Mouse (Mus musculus) midbrain, postnatal 0 days (tissue): ENCODE measurements at regions not wholly inside any gene's neighbourhood (a gene's known extent, or its start where the extent isn't known, plus 50 kb on each side); places are given as distances from the start of the nearest gene placed in this dataset.

Experiments
- ATAC-seq: fragments of 200-750 bp; cut with Nextera tagmentation; 2 replicates; pipeline ENCODE4 v1.8.0; 2017; ENCODE audit warnings: moderate number of reproducible peaks, mild to moderate bottlenecking, moderate TSS enrichment, moderate library complexity; ENCODE audit not compliant: low FRiP score
- DNase-seq: peaks from one replicate; pipeline ENCODE4 v3.0.0-alpha.2; 2015; ENCODE audit warnings: low spot score
- H3K27ac ChIP-seq: fragments of 300-500 bp; sonication (generic); 2 replicates; pipeline ENCODE4 v1.5.1; 2014; ENCODE audit warnings: low read depth, mild to moderate bottlenecking, low read length, mixed read lengths
- H3K27me3 ChIP-seq: fragments of 300-500 bp; sonication (generic); 2 replicates; pipeline ENCODE4 v1.6.1; 2014; ENCODE audit warnings: low read length, control low read depth, mixed read lengths; ENCODE audit not compliant: insufficient read depth
- H3K36me3 ChIP-seq: fragments of 300-500 bp; sonication (generic); 2 replicates; pipeline ENCODE4 v1.6.1; 2014; ENCODE audit warnings: low read length, control low read depth, mixed read lengths; ENCODE audit not compliant: insufficient read depth
- H3K4me1 ChIP-seq: fragments of 300-500 bp; sonication (generic); 2 replicates; pipeline ENCODE4 v1.6.1; 2014; ENCODE audit warnings: mild to moderate bottlenecking, control low read depth, antibody characterized with exemption, low read length, mixed read lengths; ENCODE audit not compliant: insufficient read depth
- H3K4me2 ChIP-seq: fragments of 300-500 bp; sonication (generic); 2 replicates; pipeline ENCODE4 v1.6.1; 2014; ENCODE audit warnings: low read depth, mild to moderate bottlenecking, low read length, mixed read lengths; ENCODE audit not compliant: poor library complexity, severe bottlenecking
- H3K4me3 ChIP-seq: fragments of 300-500 bp; sonication (generic); 2 replicates; pipeline ENCODE4 v1.5.1; 2014; ENCODE audit warnings: low read depth, mild to moderate bottlenecking, low read length, moderate library complexity
- H3K9ac ChIP-seq: fragments of 300-500 bp; sonication (generic); replicated peaks from 2 replicates; pipeline ENCODE4 v1.6.1; 2014; ENCODE audit warnings: mild to moderate bottlenecking, low read length, moderate library complexity, mixed read lengths; ENCODE audit not compliant: poor library complexity, severe bottlenecking
- H3K9me3 ChIP-seq: fragments of 300-500 bp; sonication (generic); 2 replicates; pipeline ENCODE4 v1.6.1; 2016; ENCODE audit warnings: low read length, control low read depth
- CTCF ChIP-seq: IDR thresholded peaks from 2 replicates; pipeline ENCODE4 v1.5.1; 2016; ENCODE audit warnings: antibody characterized with exemption, mild to moderate bottlenecking
- WGBS: fragments of 180-500 bp; shearing (Covaris S2); extraction: QIAGEN DNeasy Blood & Tissue Kit; methylation state at CpG from one replicate; pipeline ENCODE4 v1.1.7; 2014; 5-methylcytosine and 5-hydroxymethylcytosine counted together

DNA sequence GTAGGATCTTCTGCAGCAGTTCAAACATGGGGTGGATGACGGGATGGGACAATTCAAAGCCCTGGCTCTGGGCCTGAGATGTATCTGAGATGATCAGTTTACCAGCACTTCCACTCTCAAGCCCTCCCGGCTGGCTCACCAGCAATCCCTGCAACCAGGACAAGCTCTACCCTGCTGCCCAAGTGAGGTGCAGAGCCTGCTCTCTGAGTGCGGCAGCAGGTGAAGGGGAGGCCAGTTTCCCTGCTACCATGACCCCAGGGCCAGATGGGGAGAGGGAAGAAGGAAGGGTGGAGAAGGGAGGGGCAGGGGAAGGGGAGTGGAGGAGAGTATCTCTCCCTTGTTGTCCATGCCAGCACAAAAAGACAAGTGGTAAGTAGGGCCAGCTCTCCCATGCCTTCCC lies 638.9 kb upstream of the Gm38303 start:
- no peak overlapping the region for H3K4me3 ChIP-seq
- no peak overlapping the region for H3K9ac ChIP-seq
- 95% methylated on average over 3 of the region's 3 CpGs for WGBS
- no peaks in the 10 kb centered on the region for H3K4me1 ChIP-seq
- H3K27me3 ChIP-seq: no peaks in the 10 kb centered on the region
- DNase-seq: no peak
- H3K27ac ChIP-seq: no peak overlapping the region
- no peaks in the 10 kb centered on the region for H3K36me3 ChIP-seq
- ATAC-seq: no peak
- no peaks in the 10 kb centered on the region for H3K9me3 ChIP-seq
- TF ChIP-seq CTCF: no peak
- H3K4me2 ChIP-seq: no peak overlapping the region

DNA sequence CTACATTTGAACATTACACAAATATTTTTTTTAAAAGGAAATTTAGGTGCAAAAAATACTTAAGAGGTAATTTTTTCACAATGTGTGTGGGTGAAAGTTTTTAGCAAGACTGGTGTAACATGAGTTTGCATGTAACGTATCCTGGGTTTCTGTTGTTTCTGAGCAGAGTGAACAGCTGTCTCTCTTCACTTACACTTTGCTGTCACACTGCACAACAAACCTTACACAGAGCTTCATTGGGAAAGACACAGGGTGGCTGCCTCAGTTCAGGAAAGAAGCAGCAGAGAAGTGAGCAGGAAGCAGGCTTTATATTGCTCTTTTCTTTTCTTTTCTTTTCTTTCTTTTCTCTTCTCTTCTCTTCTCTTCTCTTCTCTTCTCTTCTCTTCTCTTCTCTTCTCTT lies 617.1 kb upstream of the Gm38303 start:
- DNase-seq: no peak
- ATAC-seq: no peak
- Histone ChIP-seq H3K9ac (no peak overlapping the region), H3K27me3 (no peaks in the 10 kb centered on the region), H3K4me3 (no peak overlapping the region), H3K9me3 (no peaks in the 10 kb centered on the region), H3K4me2 (no peak overlapping the region), H3K4me1 (no peaks in the 10 kb centered on the region), H3K36me3 (no peaks in the 10 kb centered on the region), H3K27ac (no peak overlapping the region)
- WGBS: 97% methylated on average over 1 of the region's 1 CpGs
- no peak for TF ChIP-seq CTCF

DNA sequence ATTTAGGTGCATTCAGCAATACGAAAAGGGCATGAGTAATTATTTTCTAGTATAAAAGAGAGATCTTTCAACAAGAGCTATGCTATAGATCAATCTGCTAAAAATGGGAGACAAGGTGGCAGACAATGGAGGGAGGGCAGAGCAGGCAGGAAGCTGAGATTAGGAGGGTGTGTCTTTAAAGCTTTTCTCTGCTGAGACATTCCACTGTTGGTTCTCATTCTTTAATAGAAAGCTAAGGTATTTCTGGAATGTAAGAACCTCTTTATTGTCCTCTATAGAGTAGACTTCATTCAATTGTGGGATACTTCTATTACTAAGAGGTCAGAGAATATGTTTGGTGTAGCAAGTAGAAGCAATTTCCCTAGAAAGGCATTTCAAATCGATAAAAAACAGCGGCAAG lies 581.6 kb upstream of the Gm38303 start:
- ATAC-seq (no peak), DNase-seq (no peak)
- no peak overlapping the region for H3K27ac ChIP-seq
- H3K36me3 ChIP-seq: no peaks in the 10 kb centered on the region
- no peak for TF ChIP-seq CTCF
- H3K27me3 ChIP-seq: no peaks in the 10 kb centered on the region
- H3K4me1 ChIP-seq: no peaks in the 10 kb centered on the region
- no peak overlapping the region for H3K4me3 ChIP-seq
- no peak overlapping the region for H3K4me2 ChIP-seq
- WGBS: 62% methylated on average over 3 of the region's 3 CpGs
- H3K9me3 ChIP-seq: no peaks in the 10 kb centered on the region
- no peak overlapping the region for H3K9ac ChIP-seq

DNA sequence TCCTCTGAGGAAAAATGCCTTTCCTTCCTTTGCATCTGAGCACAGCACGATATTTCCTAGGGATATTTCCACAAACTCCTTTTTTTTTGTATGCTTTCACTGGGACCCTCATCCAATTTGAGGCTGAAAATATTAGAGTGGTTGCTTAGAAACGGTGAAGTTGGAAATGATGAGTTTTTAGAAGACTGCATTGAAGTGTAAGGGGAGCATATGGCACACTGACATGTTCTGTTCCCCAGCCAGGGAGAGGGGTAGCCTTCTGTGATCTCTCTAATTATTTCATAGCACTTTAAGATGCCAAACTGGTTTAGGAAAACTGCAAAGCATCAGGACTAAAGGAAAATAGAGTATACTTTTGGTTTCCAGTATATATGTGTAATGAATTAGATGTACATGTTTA lies 556.5 kb upstream of the Gm38303 start:
- DNase-seq (peak; percentile 71), ATAC-seq (0 out of 2 replicates have a peak, but pooled peaks have one; percentile 47)
- no peak for TF ChIP-seq CTCF
- no peaks in the 10 kb centered on the region for H3K4me1 ChIP-seq
- H3K4me2 ChIP-seq: no peak overlapping the region
- no peak overlapping the region for H3K4me3 ChIP-seq
- no peaks in the 10 kb centered on the region for H3K9me3 ChIP-seq
- H3K27ac ChIP-seq: no peak overlapping the region
- no peaks in the 10 kb centered on the region for H3K27me3 ChIP-seq
- H3K36me3 ChIP-seq: no peaks in the 10 kb centered on the region
- 26% methylated on average over 2 of the region's 2 CpGs for WGBS
- H3K9ac ChIP-seq: no peak overlapping the region
